8 mouse cellular contexts compared by ENCODE assay signal in genomic region chr1:82839614-82840421, GRCm38 (mm10). TPM values are rescaled to one million over a fixed set of nuclear protein-coding genes. Genes with fewer than 3 reads are reported as not detected.
DNase-seq lines count a peak whose midpoint lies in the region; ATAC-seq and TF ChIP-seq lines count a peak whose summit lies in the region.

No protein-coding gene starts in this region.

- TF ChIP-seq CTCF in intestine, postnatal 0 days (IDR thresholded peaks at IDR 0.05; ENCODE audit: low read depth): no peak

- peak overlapping the region; percentile 84 for H3K27ac ChIP-seq in forebrain, embryonic 13.5 days
- peak overlapping the region; percentile 94 for H3K27ac ChIP-seq in intestine, postnatal 0 days (ENCODE audit: low read depth, low read length)

- peaks cover 27% of the 10 kb centered on the region for H3K4me1 ChIP-seq in forebrain, embryonic 13.5 days
- H3K4me1 ChIP-seq in intestine, postnatal 0 days (replicated peaks; ENCODE audit: control insufficient read depth, insufficient read depth, low read length): 0 out of 2 replicates have a peak, but pooled peaks cover 3% of the 10 kb centered on the region

- under 1% methylated on average over 51 of the region's 86 CpGs for WGBS in forebrain, embryonic 13.5 days
- WGBS in intestine, postnatal 0 days: under 1% methylated on average over 72 of the region's 86 CpGs

- ATAC-seq in forebrain, embryonic 13.5 days: peak; percentile 79
- peak; percentile 74 for ATAC-seq in intestine, postnatal 0 days

- peak overlapping the region; percentile 97 for H3K4me3 ChIP-seq in forebrain, embryonic 13.5 days
- peak overlapping the region; percentile 99 for H3K4me3 ChIP-seq in intestine, postnatal 0 days (ENCODE audit: low read depth, low read length)

- no peaks in the 10 kb centered on the region for H3K9me3 ChIP-seq in forebrain, embryonic 13.5 days (replicated peaks)
- H3K9me3 ChIP-seq in intestine, postnatal 0 days (ENCODE audit: control insufficient read depth): no peaks in the 10 kb centered on the region

- H3K4me2 ChIP-seq in forebrain, embryonic 13.5 days: peak overlapping the region; percentile 88
- peak overlapping the region; percentile 87 for H3K4me2 ChIP-seq in intestine, postnatal 0 days (replicated peaks; ENCODE audit: low read depth)

- H3K9ac ChIP-seq in forebrain, embryonic 13.5 days: peak overlapping the region; percentile 98
- H3K9ac ChIP-seq in intestine, postnatal 0 days (ENCODE audit: low read depth, low read length): peak overlapping the region; percentile 94

- no peaks in the 10 kb centered on the region for H3K36me3 ChIP-seq in forebrain, embryonic 13.5 days (ENCODE audit: poor library complexity, severe bottlenecking)
- H3K36me3 ChIP-seq in intestine, postnatal 0 days (ENCODE audit: control insufficient read depth, insufficient read depth): peaks cover 4% of the 10 kb centered on the region; the same call in 1 of the 2 replicates

- peak; percentile 23 for DNase-seq in adrenal gland, adult 8-10 months
- DNase-seq in adrenal gland, postnatal 14 days: no peak
- DNase-seq in right cerebral cortex, postnatal 10 days (ENCODE audit: low spot score in 2 of 2): peak; percentile 45 to 48
- DNase-seq in right cerebral cortex, postnatal 25 days: no peak
- peak; percentile 13 for DNase-seq in mesoderm, embryonic 11.5 days (ENCODE audit: low read depth, low spot score)
- DNase-seq in urinary bladder, postnatal 4 days (ENCODE audit: low spot score in 2 of 2): peak; percentile 43 to 65

- no peaks in the 10 kb centered on the region for H3K27me3 ChIP-seq in forebrain, embryonic 13.5 days
- no peaks in the 10 kb centered on the region for H3K27me3 ChIP-seq in intestine, postnatal 0 days (replicated peaks; ENCODE audit: control insufficient read depth, insufficient read depth, low read length)

RNA-seq across cellular contexts. Expression of gene Agfg1, which starts 0.5 kb away (rescaled TPM):
- total RNA-seq in adrenal gland, adult 8-10 months (2022): 10 to 100 TPM; 42.8 to 63.0 (median 58.2) TPM
- 53.0 and 59.5 TPM in 2 replicates for total RNA-seq in adrenal gland, postnatal 14 days (2021)
- 28.6 and 31.7 TPM in 2 replicates for polyA plus RNA-seq in forebrain, embryonic 13.5 days (2015; fragmentation: Nextera tagmentation; extraction: Ambion mirVana)
- polyA plus RNA-seq in intestine, postnatal 0 days (2015; fragmentation: Nextera tagmentation; extraction: Ambion mirVana): 35.8 and 36.7 TPM in 2 replicates

Comparison
In these comparisons a context has a peak if more than half of its experiments do, and no peak if none do; other contexts are left out.
1. DNase-seq: peak in adrenal gland, adult 8-10 months (single experiment), right cerebral cortex, postnatal 10 days (2 of 2), mesoderm, embryonic 11.5 days (single experiment) and urinary bladder, postnatal 4 days (2 of 2); none in adrenal gland, postnatal 14 days (single experiment) and right cerebral cortex, postnatal 25 days (single experiment).